Mouse (Mus musculus) brain, embryonic 14.5 days (tissue): ENCODE measurements around the gene Plekhg6.

Experiments
- CTCF ChIP-seq: fragments of 200-500 bp; IDR thresholded peaks from 2 replicates; pipeline ENCODE4 v1.5.1; 2012; ENCODE audit warnings: inconsistent platforms, mild to moderate bottlenecking, moderate library complexity, borderline replicate concordance; ENCODE audit not compliant: insufficient read depth, insufficient read length; ENCODE audit errors: extremely low read depth
- POLR2A ChIP-seq: fragments of 200-500 bp; IDR thresholded peaks from 2 replicates; pipeline ENCODE4 v1.6.1; 2012; ENCODE audit warnings: mild to moderate bottlenecking, inconsistent platforms, borderline replicate concordance; ENCODE audit not compliant: poor library complexity, insufficient read depth, insufficient read length, severe bottlenecking; ENCODE audit errors: extremely low read depth

GRCm38 (mm10) chr6:125420458-125421063 lies 40.0 kb upstream of the Plekhg6 start:
- no peak for TF ChIP-seq POLR2A
- TF ChIP-seq CTCF = no peak
